Mouse (Mus musculus) frontal cortex, postnatal 36 days (tissue): ENCODE measurements at regions not wholly inside any gene's neighbourhood (a gene's known extent, or its start where the extent isn't known, plus 50 kb on each side); places are given as distances from the start of the nearest gene placed in this dataset.

Experiments used
- DNase-seq, 2 experiments: peaks; one replicate each; pipeline ENCODE4 v3.0.0; 2022; ENCODE audit warnings: low spot score in 2 of 2

GRCm38 (mm10) chr12:106389214-106389613, 379.2 kb downstream of the Vrk1 start:
- no peak for DNase-seq

GRCm38 (mm10) chr12:106392316-106392715, 382.3 kb downstream of the Vrk1 start:
- no peak for DNase-seq

- DNase-seq, result no peak
These were observed 389.1 kb downstream of the Vrk1 start for GRCm38 (mm10) chr12:106399085-106399484.

GRCm38 (mm10) chr12:106411075-106411474, 401.0 kb downstream of the Vrk1 start:
- no peak for DNase-seq

GRCm38 (mm10) chr12:106426631-106427030, 416.6 kb downstream of the Vrk1 start:
- DNase-seq, result no peak

- no peak for DNase-seq
These were observed 420.0 kb downstream of the Vrk1 start for GRCm38 (mm10) chr12:106429991-106430390.

GRCm38 (mm10) chr12:106445151-106445550, 435.1 kb downstream of the Vrk1 start:
- no peak for DNase-seq

GRCm38 (mm10) chr12:106445976-106446375, 435.9 kb downstream of the Vrk1 start:
- no peak for DNase-seq

- no peak for DNase-seq
These were observed 437.0 kb downstream of the Vrk1 start for GRCm38 (mm10) chr12:106446876-106447532.

- DNase-seq, result no peak
These were observed 438.5 kb downstream of the Vrk1 start for GRCm38 (mm10) chr12:106448551-106448950.

- no peak for DNase-seq
These were observed 443.5 kb downstream of the Vrk1 start for GRCm38 (mm10) chr12:106453491-106453890.

GRCm38 (mm10) chr12:106458215-106458614, 448.2 kb downstream of the Vrk1 start:
- DNase-seq, result no peak

GRCm38 (mm10) chr12:106460650-106461049, 450.6 kb downstream of the Vrk1 start:
- DNase-seq, result no peak

GRCm38 (mm10) chr12:106462281-106462680, 452.3 kb downstream of the Vrk1 start:
- DNase-seq, result no peak

GRCm38 (mm10) chr12:106464701-106465100, 454.7 kb downstream of the Vrk1 start:
- DNase-seq, result no peak

- DNase-seq, result no peak
These were observed 458.3 kb downstream of the Vrk1 start for GRCm38 (mm10) chr12:106468173-106468860.

GRCm38 (mm10) chr12:106474501-106475165, 464.6 kb downstream of the Vrk1 start:
- DNase-seq, result no peak

- DNase-seq, result no peak
These were observed 465.5 kb downstream of the Vrk1 start for GRCm38 (mm10) chr12:106475486-106476050.

- no peak for DNase-seq
These were observed 467.1 kb downstream of the Vrk1 start for GRCm38 (mm10) chr12:106477040-106477665.

- DNase-seq, result no peak
These were observed 467.7 kb downstream of the Vrk1 start for GRCm38 (mm10) chr12:106477731-106478130.

- DNase-seq, result no peak
These were observed 468.4 kb downstream of the Vrk1 start for GRCm38 (mm10) chr12:106478381-106478781.
